Mouse (Mus musculus): ENCODE measurements around the gene Tmcc3.

GRCm38 (mm10) chr10:94578870-94579269, 267.1 kb downstream of the Tmcc3 start:
- TF ChIP-seq TAL1 (IDR thresholded peaks at IDR 0.05; ENCODE audit: low read length) (no peak), GATA1 (IDR thresholded peaks at IDR 0.05; ENCODE audit: low read length) (no peak)

All from erythroblast, embryonic 14.5 days (primary cell).